Mouse (Mus musculus) hindbrain, embryonic 11.5 days (tissue): ENCODE results near the gene Hs1bp3. TPM values are rescaled to one million over a fixed set of nuclear protein-coding genes. Genes with fewer than 3 reads are reported as not detected.
A peak's percentile ranks its signal among the peaks of the same experiment; 100 is the strongest.

Experiments
- ATAC-seq: fragments of 200-750 bp; cut with Nextera tagmentation; 2 replicates; pipeline ENCODE4 v1.8.0; 2017; ENCODE audit warnings: mild to moderate bottlenecking, moderate TSS enrichment, moderate library complexity; ENCODE audit not compliant: low FRiP score
- DNase-seq: peaks from one replicate; pipeline ENCODE4 v3.0.0-alpha.2; 2015; ENCODE audit warnings: low spot score
- H3K27ac ChIP-seq: fragments of 300-500 bp; sonication (generic); 2 replicates; pipeline ENCODE4 v1.5.1; 2014; ENCODE audit warnings: mild to moderate bottlenecking, low read depth, low read length
- H3K27me3 ChIP-seq: fragments of 300-500 bp; sonication (generic); 2 replicates; pipeline ENCODE4 v1.6.1; 2014; ENCODE audit warnings: mild to moderate bottlenecking, low read length, moderate library complexity, mixed read lengths; ENCODE audit not compliant: control insufficient read depth, insufficient read depth
- H3K36me3 ChIP-seq: fragments of 300-500 bp; sonication (generic); 2 replicates; pipeline ENCODE4 v1.6.1; 2014; ENCODE audit warnings: mild to moderate bottlenecking, low read length, moderate library complexity, mixed read lengths; ENCODE audit not compliant: control insufficient read depth, insufficient read depth
- H3K4me1 ChIP-seq: fragments of 300-500 bp; sonication (generic); replicated peaks from 2 replicates; pipeline ENCODE4 v1.6.1; 2014; ENCODE audit warnings: low read length, mixed read lengths; ENCODE audit not compliant: control insufficient read depth, insufficient read depth
- H3K4me2 ChIP-seq: fragments of 300-500 bp; sonication (generic); replicated peaks from 2 replicates; pipeline ENCODE4 v1.6.1; 2014; ENCODE audit warnings: mild to moderate bottlenecking, low read depth, low read length
- H3K4me3 ChIP-seq: fragments of 300-500 bp; sonication (generic); 2 replicates; pipeline ENCODE4 v1.5.1; 2014; ENCODE audit warnings: low read depth, low read length
- H3K9ac ChIP-seq: fragments of 300-500 bp; sonication (generic); 2 replicates; pipeline ENCODE4 v1.6.1; 2014; ENCODE audit warnings: low read depth, low read length
- H3K9me3 ChIP-seq: fragments of 300-500 bp; sonication (generic); 2 replicates; pipeline ENCODE4 v1.6.1; 2016; ENCODE audit warnings: low read length; ENCODE audit not compliant: control insufficient read depth
- WGBS: fragments of 180-500 bp; shearing (Covaris S2); extraction: QIAGEN DNeasy Blood & Tissue Kit; methylation state at CpG from one replicate; pipeline ENCODE4 v1.1.7; 2014; 5-methylcytosine and 5-hydroxymethylcytosine counted together
- polyA plus RNA-seq: library from polyadenylated mRNA; unstranded; fragments of >200 nt; fragmentation: Nextera tagmentation; extraction: Ambion mirVana; gene quantifications from 2 replicates; pipeline ENCODE4 v1.2.1, GENCODE M21; 2014

Gene Hs1bp3
- polyA plus RNA-seq, 1 experiment from 2014 or later: 6.9 TPM

DNA sequence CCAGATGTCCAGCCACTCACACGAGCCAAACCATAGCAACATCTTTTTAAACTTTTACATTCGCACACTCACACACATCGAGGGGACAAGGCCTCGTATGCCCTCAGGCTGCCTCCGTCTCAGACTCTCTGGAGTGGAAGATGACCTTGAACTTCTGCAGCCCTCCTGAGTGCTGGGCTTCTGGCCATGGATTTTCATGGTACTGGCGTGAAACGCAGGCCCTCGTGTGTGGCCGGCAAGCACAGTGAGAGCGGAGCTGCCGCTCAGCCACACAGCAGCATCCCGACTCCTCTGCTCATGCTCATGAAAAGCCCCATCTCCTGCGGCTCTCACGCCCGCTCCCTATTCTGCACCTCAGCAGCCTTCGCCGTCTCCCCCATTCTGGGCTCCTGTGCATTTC, 2.2 kb upstream of the Hs1bp3 start:
- no peaks in the 10 kb centered on the region; the same call in 1 of the 2 replicates for H3K27me3 ChIP-seq
- no peaks in the 10 kb centered on the region for H3K9me3 ChIP-seq
- no peak overlapping the region for H3K27ac ChIP-seq
- H3K4me2 ChIP-seq: no peak overlapping the region
- WGBS: 38% methylated on average over 17 of the region's 17 CpGs
- no peak for ATAC-seq
- no peak overlapping the region for H3K4me3 ChIP-seq
- H3K9ac ChIP-seq: no peak overlapping the region
- no peak for DNase-seq
- peaks cover 4% of the 10 kb centered on the region; the same call in 1 of the 2 replicates for H3K4me1 ChIP-seq
- H3K36me3 ChIP-seq: no peaks in the 10 kb centered on the region

DNA sequence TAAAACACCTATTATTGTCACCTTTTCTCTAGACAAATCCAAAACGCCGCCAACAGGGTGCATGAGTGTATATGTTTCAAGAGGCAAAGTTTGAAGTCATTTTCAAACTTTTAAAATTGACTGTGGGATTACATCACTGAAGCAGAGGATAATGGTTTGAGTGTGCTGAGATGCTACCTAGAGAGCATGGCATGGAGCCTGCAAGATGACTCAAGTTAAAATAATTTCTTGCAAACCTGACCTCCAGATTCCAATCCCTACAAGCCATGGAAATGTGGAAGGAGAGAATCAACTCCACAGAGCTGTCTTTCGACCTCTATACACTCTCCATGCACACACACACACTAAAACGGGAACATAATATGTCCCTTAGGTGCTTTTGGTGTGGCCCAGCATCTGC, 966 bp upstream of the Hs1bp3 start:
- no peak overlapping the region for H3K27ac ChIP-seq

DNA sequence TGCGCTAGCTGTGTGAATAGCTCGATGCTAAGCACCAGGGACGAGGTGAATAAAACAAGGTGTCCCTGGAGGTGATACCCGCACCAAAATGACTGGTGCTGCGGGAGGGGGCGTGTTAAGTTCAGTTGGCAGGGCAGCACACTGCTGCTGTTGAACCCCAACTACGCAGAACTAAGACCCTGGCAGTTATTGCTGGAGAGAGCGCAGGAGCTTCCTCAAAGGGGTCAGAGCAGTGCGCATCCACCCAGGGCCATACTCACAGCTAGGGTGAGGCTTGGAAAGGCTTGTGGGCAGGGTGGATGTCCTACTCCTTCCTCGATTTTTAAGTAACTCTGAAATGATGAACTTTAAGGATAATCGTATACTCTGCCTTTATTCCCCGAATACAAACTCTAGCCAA, 541 bp downstream of the Hs1bp3 start:
- peak overlapping the region; percentile 71 for H3K9ac ChIP-seq
- 0 out of 2 replicates have a peak, but pooled peaks cover 2% of the 10 kb centered on the region for H3K4me1 ChIP-seq
- H3K36me3 ChIP-seq: no peaks in the 10 kb centered on the region
- H3K9me3 ChIP-seq: no peaks in the 10 kb centered on the region
- ATAC-seq: peak; percentile 20; the same call in 1 of the 2 replicates
- no peaks in the 10 kb centered on the region; the same call in 1 of the 2 replicates for H3K27me3 ChIP-seq
- DNase-seq: no peak
- peak overlapping the region; percentile 77 for H3K4me2 ChIP-seq
- 20% methylated on average over 12 of the region's 12 CpGs for WGBS
- H3K4me3 ChIP-seq: peak overlapping the region; percentile 56
- H3K27ac ChIP-seq: no peak overlapping the region

More for the DNA sequence above, 966 bp upstream of the Hs1bp3 start:
- Histone ChIP-seq H3K4me3 (no peak overlapping the region), H3K9me3 (no peaks in the 10 kb centered on the region), H3K36me3 (no peaks in the 10 kb centered on the region), H3K27me3 (no peaks in the 10 kb centered on the region; the same call in 1 of the 2 replicates), H3K9ac (no peak overlapping the region), H3K4me1 (0 out of 2 replicates have a peak, but pooled peaks cover 2% of the 10 kb centered on the region), H3K4me2 (no peak overlapping the region)
- no peak for ATAC-seq
- no peak for DNase-seq
- 83% methylated on average over 4 of the region's 4 CpGs for WGBS

DNA sequence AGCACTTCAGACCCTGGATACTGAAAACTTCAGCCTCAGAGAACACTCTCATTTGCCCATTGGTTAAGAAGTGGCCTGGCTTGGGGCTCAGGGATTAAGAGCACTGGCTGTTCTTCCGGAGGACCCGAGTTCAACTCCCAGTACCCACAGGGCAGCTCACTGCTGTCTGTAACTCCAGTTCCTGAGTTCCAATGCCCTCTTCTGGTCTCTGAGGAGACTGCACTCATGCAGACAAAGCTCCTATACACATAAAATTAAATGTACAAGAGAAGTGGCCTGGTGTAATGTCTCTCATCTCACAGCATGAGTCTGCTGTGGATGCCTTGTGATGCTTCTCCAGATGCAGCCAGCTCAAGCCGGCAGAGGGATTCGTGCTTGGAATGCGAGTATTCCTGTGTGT, 3.3 kb downstream of the Hs1bp3 start:
- 91% methylated on average over 5 of the region's 5 CpGs for WGBS
- ATAC-seq: no peak
- DNase-seq: no peak
- Histone ChIP-seq H3K9me3 (no peaks in the 10 kb centered on the region), H3K4me3 (no peak overlapping the region), H3K36me3 (no peaks in the 10 kb centered on the region), H3K27me3 (no peaks in the 10 kb centered on the region), H3K27ac (no peak overlapping the region), H3K4me2 (no peak overlapping the region), H3K9ac (no peak overlapping the region), H3K4me1 (0 out of 2 replicates have a peak, but pooled peaks cover 2% of the 10 kb centered on the region)

DNA sequence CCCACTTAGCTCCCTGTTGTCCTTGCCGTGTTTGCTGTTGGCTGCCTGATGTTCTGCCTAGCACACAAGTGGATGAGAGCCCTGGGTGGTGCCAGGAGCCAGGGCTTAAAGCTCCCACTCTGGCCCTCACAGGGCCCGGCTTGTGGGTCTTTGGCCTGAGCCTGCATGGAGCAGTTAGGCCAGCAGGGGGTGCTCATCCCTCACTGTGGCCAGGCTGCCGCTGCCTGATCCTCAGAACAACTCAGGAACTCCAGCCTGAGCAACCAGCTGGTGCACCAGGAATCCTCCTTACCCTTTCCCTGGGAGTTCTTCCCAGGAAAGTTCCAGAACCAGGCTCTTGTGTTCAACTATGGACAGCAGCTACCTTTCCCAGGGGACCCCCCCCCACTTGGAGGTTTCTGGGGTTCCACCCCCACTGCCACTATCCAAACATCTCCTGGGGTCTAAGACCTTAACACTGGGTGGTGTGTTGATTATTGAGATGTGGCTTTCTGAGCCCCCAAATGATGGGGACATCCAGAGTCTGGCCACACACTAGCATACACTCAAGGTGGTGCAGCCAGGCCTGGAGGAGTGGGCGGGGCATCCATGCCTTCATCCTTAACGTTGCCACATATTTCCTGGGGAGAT, 7.0 kb downstream of the Hs1bp3 start:
- Histone ChIP-seq H3K27me3 (no peaks in the 10 kb centered on the region), H3K4me3 (no peak overlapping the region), H3K9me3 (no peaks in the 10 kb centered on the region), H3K27ac (no peak overlapping the region), H3K4me1 (no peaks in the 10 kb centered on the region), H3K9ac (no peak overlapping the region), H3K36me3 (no peaks in the 10 kb centered on the region), H3K4me2 (no peak overlapping the region)
- 42% methylated on average over 5 of the region's 5 CpGs for WGBS
- DNase-seq: peak; percentile 87
- ATAC-seq: peak; percentile 20

DNA sequence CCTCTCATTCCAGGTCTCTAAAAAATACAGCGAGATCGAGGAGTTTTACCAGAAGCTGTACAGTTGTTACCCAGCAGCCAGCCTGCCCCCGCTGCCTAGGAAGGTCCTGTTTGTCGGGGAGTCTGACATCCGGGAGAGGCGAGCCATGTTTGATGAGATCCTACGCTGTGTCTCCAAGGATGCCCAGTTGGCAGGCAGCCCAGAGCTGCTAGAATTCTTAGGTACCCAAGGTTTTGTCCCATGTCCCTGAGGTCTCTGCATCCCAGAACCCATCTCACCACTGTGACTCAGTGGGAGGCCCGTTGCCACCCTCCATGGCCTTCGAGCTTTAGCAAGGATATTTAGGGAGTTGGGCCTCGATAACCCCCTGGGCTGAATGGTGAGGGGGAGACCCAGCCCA, 8.3 kb downstream of the Hs1bp3 start:
- 94% methylated on average over 10 of the region's 10 CpGs for WGBS
- H3K4me1 ChIP-seq: no peaks in the 10 kb centered on the region
- ATAC-seq (no peak), DNase-seq (no peak)
- H3K4me3 ChIP-seq: no peak overlapping the region
- no peak overlapping the region for H3K9ac ChIP-seq
- no peaks in the 10 kb centered on the region for H3K36me3 ChIP-seq
- no peak overlapping the region for H3K27ac ChIP-seq
- H3K4me2 ChIP-seq: no peak overlapping the region
- H3K27me3 ChIP-seq: no peaks in the 10 kb centered on the region
- H3K9me3 ChIP-seq: no peaks in the 10 kb centered on the region

DNA sequence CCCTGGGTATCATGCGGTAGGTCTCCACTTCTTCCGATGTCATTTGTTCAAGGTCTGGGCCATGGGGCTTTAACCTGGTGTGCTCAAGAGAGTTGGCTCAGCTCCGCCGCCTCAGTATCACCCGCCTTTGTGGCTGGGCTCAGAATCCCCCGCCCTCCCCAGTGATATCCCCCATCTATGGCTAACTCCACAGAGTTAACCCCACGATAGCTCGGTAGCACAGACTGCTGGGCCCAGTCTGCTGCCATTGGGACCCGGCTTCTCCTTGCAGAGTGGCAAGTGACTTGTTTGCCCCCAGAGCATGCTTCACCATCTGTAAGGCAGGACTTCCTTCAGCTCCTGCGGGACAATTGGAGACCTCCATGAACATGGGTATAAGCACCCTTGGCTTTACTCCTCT, 10.9 kb downstream of the Hs1bp3 start:
- ATAC-seq (no peak), DNase-seq (no peak)
- no peak overlapping the region for H3K4me3 ChIP-seq
- no peaks in the 10 kb centered on the region for H3K36me3 ChIP-seq
- WGBS: 91% methylated on average over 10 of the region's 10 CpGs
- H3K4me1 ChIP-seq: peaks cover 5% of the 10 kb centered on the region; the same call in 1 of the 2 replicates
- H3K27ac ChIP-seq: no peak overlapping the region
- no peak overlapping the region for H3K9ac ChIP-seq
- H3K4me2 ChIP-seq: no peak overlapping the region
- no peaks in the 10 kb centered on the region for H3K9me3 ChIP-seq
- H3K27me3 ChIP-seq: no peaks in the 10 kb centered on the region

DNA sequence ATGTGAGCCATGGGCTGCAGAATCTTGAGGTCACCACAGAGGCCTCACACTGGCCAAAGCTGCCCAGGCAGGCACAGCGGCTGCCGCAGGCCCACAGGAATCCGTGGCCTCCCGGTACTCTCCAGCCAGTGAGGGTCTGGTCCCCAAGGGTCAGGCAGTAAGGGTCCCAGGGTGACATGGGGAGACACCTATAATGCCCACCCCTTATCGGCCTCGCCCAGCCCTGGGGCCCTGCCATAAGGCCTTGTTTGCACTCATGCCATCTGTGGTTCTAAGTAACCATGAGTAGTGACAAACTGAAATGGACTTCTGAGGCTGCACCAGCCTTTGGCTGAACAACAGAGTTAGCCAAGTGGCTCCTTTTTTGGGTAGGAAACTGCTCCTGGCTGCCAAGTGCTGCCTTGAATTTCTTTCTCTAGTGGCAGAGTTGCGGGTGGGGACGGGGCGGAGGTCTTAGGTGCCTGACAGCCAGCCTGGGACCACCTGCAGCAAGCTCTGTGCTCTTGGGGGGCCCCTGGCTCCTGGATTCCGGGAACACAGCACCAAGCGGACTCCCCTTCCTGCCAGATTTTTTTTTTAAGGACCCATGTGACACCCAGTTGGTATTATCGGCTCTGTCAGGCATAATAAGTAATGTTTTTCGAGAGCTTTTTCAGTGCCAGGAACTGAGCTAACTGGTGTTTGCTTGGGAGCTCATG, 12.2 kb downstream of the Hs1bp3 start:
- Histone ChIP-seq H3K9me3 (no peaks in the 10 kb centered on the region), H3K36me3 (no peaks in the 10 kb centered on the region), H3K27me3 (no peaks in the 10 kb centered on the region), H3K27ac (no peak overlapping the region), H3K4me2 (no peak overlapping the region), H3K9ac (no peak overlapping the region), H3K4me3 (no peak overlapping the region), H3K4me1 (peaks cover 5% of the 10 kb centered on the region; the same call in 1 of the 2 replicates)
- no peak for DNase-seq
- 87% methylated on average over 13 of the region's 13 CpGs for WGBS
- ATAC-seq: no peak
